Mouse (Mus musculus) neural tube, embryonic 13.5 days (tissue): ENCODE results near the gene Mif4gd. TPM values are rescaled to one million over a fixed set of nuclear protein-coding genes. Genes with fewer than 3 reads are reported as not detected.

ENCODE experiments used
- ATAC-seq: fragments of 200-750 bp; cut with Nextera tagmentation; 2 replicates; pipeline ENCODE4 v1.8.0; 2017; ENCODE audit warnings: low read depth, mild to moderate bottlenecking, moderate TSS enrichment, moderate library complexity
- H3K27ac ChIP-seq: fragments of 300-500 bp; sonication (generic); replicated peaks from 2 replicates; pipeline ENCODE4 v1.5.1; 2015; ENCODE audit warnings: moderate library complexity, mild to moderate bottlenecking, inconsistent platforms
- H3K27me3 ChIP-seq: fragments of 300-500 bp; sonication (generic); 2 replicates; pipeline ENCODE4 v1.6.1; 2015; ENCODE audit warnings: mild to moderate bottlenecking, inconsistent platforms
- H3K36me3 ChIP-seq: fragments of 300-500 bp; sonication (generic); 2 replicates; pipeline ENCODE4 v1.6.1; 2015; ENCODE audit warnings: mild to moderate bottlenecking, inconsistent platforms
- H3K4me1 ChIP-seq: fragments of 300-500 bp; sonication (generic); replicated peaks from 2 replicates; pipeline ENCODE4 v1.6.1; 2015; ENCODE audit warnings: inconsistent platforms
- H3K4me2 ChIP-seq: fragments of 300-500 bp; sonication (generic); 2 replicates; pipeline ENCODE4 v1.6.1; 2015; ENCODE audit warnings: inconsistent platforms, mild to moderate bottlenecking, moderate library complexity
- H3K4me3 ChIP-seq: fragments of 300-500 bp; sonication (generic); 2 replicates; pipeline ENCODE4 v1.5.1; 2015; ENCODE audit warnings: mild to moderate bottlenecking, inconsistent platforms
- H3K9ac ChIP-seq: fragments of 300-500 bp; sonication (generic); 2 replicates; pipeline ENCODE4 v1.6.1; 2015; ENCODE audit warnings: moderate library complexity, mild to moderate bottlenecking, inconsistent platforms
- H3K9me3 ChIP-seq: fragments of 300-500 bp; sonication (generic); 2 replicates; pipeline ENCODE4 v1.6.1; 2016; ENCODE audit warnings: inconsistent platforms
- WGBS: fragments of 180-500 bp; shearing (Covaris S2); methylation state at CpG from one replicate; pipeline ENCODE4 v1.1.7; 2015; 5-methylcytosine and 5-hydroxymethylcytosine counted together
- polyA plus RNA-seq: library from polyadenylated mRNA; unstranded; fragments of >200 nt; fragmentation: Nextera tagmentation; extraction: Ambion mirVana; gene quantifications from 2 replicates; pipeline ENCODE4 v1.2.1, GENCODE M21; 2015

Gene Mif4gd
- polyA plus RNA-seq, 1 experiment from 2014 or later = 12.0 TPM

DNA sequence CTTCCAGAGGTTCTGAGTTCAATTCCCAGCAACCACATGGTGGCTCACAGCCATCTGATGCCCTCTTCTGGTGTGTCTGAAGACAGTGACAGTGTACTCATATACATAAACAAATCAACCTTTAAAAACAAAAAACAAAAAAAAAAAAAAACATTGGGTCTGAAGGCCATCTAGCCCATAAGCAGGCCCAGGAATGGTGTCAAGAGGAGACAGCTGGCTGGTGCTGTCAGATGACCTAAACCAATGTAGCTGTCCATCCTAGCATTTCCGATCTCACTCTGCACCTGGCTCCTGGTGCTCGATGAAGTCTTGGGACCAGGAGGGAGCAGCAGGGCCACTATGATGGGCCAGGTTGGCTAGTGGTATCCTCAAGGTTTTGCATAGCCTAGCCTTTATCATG is 29.9 kb upstream of the Mif4gd start:
- Histone ChIP-seq H3K27me3 (no peaks in the 10 kb centered on the region), H3K36me3 (peaks cover 39% of the 10 kb centered on the region), H3K9me3 (no peaks in the 10 kb centered on the region), H3K4me3 (no peak overlapping the region), H3K4me1 (no peaks in the 10 kb centered on the region), H3K27ac (no peak overlapping the region), H3K4me2 (no peak overlapping the region), H3K9ac (no peak overlapping the region)
- no peak for ATAC-seq
- WGBS = 92% methylated on average over 2 of the region's 2 CpGs

DNA sequence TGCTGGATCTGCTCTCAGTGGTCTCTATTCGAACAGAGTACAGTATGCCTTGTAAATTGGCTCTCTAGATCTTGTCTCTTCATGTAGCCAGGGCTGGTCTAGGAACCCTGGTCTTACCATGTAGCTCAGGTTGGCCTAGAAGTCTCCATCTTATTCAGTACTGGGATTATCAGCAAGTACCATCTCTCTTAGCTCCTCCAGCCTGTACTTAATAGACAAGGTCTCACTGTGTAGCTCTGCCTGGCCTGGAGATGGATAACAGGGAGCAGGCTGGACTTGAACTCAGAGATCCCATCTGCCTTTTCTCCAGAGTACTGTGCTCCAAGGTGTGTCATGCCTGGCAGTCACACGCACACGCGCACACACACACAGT is 28.9 kb upstream of the Mif4gd start:
- Histone ChIP-seq H3K4me1 (no peaks in the 10 kb centered on the region), H3K27ac (no peak overlapping the region)
- 87% methylated on average over 4 of the region's 4 CpGs for WGBS

DNA sequence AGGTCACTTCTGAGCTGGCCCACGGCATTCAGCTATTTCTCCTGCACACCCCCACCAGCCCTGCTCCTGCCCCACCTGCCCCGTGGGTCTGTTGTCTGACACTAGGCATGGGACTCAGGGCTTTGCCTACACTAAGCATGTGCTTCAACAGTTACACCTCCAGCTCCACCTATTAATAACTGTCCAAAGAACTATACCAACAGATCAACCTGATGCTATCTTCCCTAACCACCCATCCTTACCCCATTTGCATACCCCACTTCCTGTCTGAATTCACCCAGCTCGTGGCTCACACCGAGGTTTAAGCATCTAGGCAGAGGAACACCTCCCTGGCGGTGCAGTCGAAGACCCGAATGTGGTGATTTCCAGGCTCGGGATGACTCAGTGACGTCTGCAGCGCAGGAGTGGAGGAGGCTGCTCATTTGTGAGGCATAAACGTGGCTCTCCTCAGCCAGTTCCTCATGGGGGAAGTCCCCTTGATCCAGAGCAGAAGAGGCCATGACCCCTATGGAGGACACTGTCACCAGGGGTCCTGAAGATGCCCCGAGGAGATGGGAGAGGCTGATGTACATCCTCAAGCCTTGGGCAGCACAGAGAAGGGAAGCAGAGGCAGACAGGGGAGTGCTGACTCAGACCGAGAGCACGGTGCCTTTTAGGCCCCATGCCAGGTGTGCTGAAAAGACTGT is 28.4 kb upstream of the Mif4gd start:
- ATAC-seq = no peak
- 56% methylated on average over 14 of the region's 14 CpGs for WGBS
- H3K9me3 ChIP-seq = no peaks in the 10 kb centered on the region

More for the DNA sequence above, 28.9 kb upstream of the Mif4gd start:
- H3K36me3 ChIP-seq = peaks cover 35% of the 10 kb centered on the region
- no peak overlapping the region for H3K4me3 ChIP-seq
- H3K4me2 ChIP-seq = no peak overlapping the region
- H3K27me3 ChIP-seq = no peaks in the 10 kb centered on the region
- no peak for ATAC-seq
- H3K9ac ChIP-seq = no peak overlapping the region
- no peaks in the 10 kb centered on the region for H3K9me3 ChIP-seq

DNA sequence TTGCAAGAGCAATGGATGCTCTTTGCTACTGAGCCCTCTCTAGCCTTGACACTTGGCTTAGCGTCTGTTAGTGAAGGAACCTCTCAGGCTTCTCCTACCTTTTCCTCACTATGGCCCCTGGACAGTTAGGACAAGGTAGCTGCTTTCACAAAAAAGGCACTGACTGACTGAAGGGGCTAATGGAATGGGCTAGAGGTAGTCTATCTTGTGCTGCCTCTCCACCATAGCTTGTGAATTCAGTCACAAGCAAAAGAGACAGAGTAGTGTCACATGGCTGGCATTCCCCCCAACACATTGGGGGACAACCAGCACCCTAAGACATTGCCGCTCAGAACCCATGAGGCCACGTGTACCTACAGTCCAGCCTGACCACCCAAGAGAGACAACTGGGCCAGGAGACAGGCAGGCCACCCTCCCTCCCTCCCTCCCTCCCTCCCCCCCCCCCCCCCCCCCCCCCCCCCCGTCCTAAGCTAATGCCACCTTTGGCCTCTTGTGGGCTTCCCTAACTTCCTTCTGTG is 27.6 kb upstream of the Mif4gd start:
- H3K4me3 ChIP-seq = no peak overlapping the region
- H3K9me3 ChIP-seq = no peaks in the 10 kb centered on the region
- H3K4me1 ChIP-seq = no peaks in the 10 kb centered on the region
- no peaks in the 10 kb centered on the region for H3K27me3 ChIP-seq
- H3K4me2 ChIP-seq = no peak overlapping the region
- WGBS = 88% methylated on average over 3 of the region's 4 CpGs
- H3K27ac ChIP-seq = no peak overlapping the region
- no peak for ATAC-seq
- peaks cover 24% of the 10 kb centered on the region for H3K36me3 ChIP-seq
- no peak overlapping the region for H3K9ac ChIP-seq

More for the DNA sequence above, 28.4 kb upstream of the Mif4gd start:
- Histone ChIP-seq H3K36me3 (peaks cover 31% of the 10 kb centered on the region), H3K4me1 (no peaks in the 10 kb centered on the region), H3K4me3 (no peak overlapping the region), H3K4me2 (no peak overlapping the region), H3K27me3 (no peaks in the 10 kb centered on the region), H3K9ac (no peak overlapping the region), H3K27ac (no peak overlapping the region)

DNA sequence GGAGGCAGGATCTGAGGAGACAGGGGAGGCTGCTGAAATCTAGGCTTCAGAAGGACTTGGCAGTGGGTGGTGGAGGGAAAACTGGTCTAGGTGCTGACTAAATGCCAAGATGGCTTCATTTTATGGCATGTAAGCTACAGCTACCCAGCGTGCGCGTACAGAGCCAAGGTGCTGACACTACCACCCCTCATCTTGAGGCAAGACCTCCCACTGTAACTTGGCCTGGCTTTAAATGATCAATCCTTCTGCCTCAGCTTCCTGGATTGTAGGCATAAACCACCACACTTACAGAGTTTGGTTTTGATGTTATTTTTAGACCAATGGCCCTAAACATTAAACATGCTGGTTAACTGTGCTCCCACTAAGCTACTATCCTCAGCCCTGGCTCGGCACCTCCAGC is 26.8 kb upstream of the Mif4gd start:
- Histone ChIP-seq H3K4me3 (no peak overlapping the region), H3K4me2 (no peak overlapping the region), H3K27me3 (no peaks in the 10 kb centered on the region), H3K9ac (no peak overlapping the region), H3K36me3 (peaks cover 16% of the 10 kb centered on the region), H3K9me3 (no peaks in the 10 kb centered on the region), H3K4me1 (no peaks in the 10 kb centered on the region), H3K27ac (no peak overlapping the region)
- 89% methylated on average over 4 of the region's 4 CpGs for WGBS
- ATAC-seq = no peak

DNA sequence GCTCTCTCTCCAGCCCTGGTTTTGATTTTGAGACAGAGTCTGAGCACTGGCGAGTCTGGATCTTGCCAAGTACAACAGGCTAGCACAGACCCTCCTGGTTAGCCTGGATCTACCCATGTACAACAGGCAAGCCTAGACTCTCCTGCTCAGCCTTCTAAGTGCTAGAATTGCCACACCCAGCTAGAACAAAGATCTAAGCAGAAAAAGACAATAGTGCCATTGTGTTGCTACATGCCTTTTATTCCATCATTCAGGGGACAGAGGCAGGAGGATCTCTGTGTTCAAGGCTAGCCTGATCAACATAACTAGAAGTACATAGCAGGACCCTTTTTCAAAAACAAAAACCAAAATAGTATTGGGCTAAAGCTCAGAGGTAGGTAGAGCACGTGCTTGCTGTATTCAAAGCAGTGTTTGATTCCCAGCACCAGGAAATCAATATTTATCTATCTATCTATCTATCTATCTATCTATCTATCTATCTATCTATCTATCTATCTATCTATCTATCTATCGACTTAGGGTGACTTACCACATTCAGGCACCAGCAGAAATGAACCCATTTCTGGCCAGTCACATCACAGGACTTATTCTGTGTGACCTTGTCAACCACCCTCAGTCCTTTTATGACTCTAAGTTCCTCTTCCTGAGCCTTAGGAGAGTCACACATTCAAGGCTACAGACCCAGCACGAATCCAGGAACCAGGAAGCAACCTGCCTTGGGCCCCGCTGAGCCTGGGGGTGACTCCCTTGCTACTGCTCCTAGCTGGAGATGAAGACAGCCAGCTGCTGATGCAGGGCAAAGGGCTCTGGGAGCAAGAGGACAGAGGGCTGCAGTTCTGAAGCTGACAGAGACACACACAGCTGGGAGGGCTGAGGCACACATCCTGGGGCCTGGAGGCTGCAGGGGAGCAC is 26.0 kb upstream of the Mif4gd start:
- no peak for ATAC-seq
- H3K9ac ChIP-seq = no peak overlapping the region
- no peaks in the 10 kb centered on the region for H3K4me1 ChIP-seq
- H3K4me3 ChIP-seq = no peak overlapping the region
- no peaks in the 10 kb centered on the region for H3K9me3 ChIP-seq
- H3K4me2 ChIP-seq = no peak overlapping the region
- no peaks in the 10 kb centered on the region for H3K27me3 ChIP-seq
- H3K27ac ChIP-seq = no peak overlapping the region
- H3K36me3 ChIP-seq = peaks cover 11% of the 10 kb centered on the region
- WGBS = 83% methylated on average over 5 of the region's 5 CpGs

DNA sequence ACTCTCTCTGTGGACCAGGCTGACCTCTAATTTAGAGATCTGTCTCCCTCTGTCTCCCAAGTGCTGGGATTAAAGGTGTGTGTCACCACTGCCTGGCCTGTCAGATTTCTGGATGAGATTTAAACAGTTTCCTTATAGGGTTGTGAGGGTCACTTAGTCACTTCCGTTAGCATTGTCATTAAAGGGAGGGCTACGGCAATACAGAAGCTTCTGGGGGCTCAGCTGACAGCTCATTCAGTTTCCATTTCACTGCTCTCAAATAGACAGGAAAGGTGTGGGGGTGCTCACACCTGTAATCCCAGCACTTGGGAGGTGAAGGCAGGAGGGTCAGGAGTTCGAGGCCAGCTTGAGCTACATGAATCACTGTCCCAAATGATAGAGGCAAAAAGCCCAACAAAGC is 24.2 kb upstream of the Mif4gd start:
- Histone ChIP-seq H3K36me3 (no peaks in the 10 kb centered on the region), H3K4me3 (no peak overlapping the region), H3K4me1 (no peaks in the 10 kb centered on the region), H3K4me2 (no peak overlapping the region), H3K27me3 (no peaks in the 10 kb centered on the region), H3K27ac (no peak overlapping the region), H3K9me3 (no peaks in the 10 kb centered on the region), H3K9ac (no peak overlapping the region)
- WGBS = 81% methylated on average over 3 of the region's 3 CpGs
- ATAC-seq = no peak

DNA sequence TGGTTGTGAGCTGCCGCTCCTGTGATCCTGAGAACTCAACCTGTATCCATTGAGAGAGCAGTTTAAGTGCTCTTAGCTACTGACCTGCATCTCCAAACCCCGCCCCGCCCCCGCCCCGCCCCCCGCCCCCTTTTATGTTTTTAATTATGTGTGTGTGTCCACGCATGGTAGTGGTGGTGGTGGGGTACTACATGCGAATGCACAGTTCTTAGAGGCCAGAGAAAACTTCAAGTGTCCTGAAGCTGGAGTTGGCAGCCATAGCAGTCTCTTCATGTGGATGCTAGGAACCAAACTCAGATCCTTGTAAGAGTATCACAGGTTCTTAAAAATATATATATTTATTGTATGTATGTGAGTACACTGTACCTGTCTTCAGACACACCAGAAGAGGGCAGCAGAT is 22.7 kb upstream of the Mif4gd start:
- H3K27ac ChIP-seq = no peak overlapping the region
- ATAC-seq = no peak
- H3K4me2 ChIP-seq = no peak overlapping the region
- 67% methylated on average over 8 of the region's 8 CpGs for WGBS
- H3K4me3 ChIP-seq = no peak overlapping the region
- no peaks in the 10 kb centered on the region for H3K4me1 ChIP-seq
- no peaks in the 10 kb centered on the region for H3K27me3 ChIP-seq
- H3K9ac ChIP-seq = no peak overlapping the region
- no peaks in the 10 kb centered on the region for H3K9me3 ChIP-seq
- H3K36me3 ChIP-seq = no peaks in the 10 kb centered on the region

DNA sequence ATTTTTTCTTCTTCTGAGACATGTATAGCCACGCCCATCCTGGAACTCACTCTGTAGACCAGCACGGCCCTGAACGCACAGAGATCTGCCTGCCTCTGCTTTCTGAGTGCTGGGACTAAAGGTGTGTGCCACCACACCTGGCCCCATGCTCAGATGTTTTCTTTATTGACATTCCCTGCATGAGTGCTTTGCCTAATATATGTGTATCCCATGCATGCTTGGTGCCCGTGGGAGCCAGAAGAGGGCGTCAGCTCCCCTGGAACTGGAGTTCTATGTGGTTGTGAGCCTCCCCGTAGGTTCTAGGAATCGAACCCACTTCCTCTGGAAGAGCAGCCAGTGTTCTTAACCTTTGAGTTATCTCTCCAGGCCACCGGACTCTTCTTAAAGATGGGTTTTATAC is 22.3 kb upstream of the Mif4gd start:
- H3K4me2 ChIP-seq = no peak overlapping the region
- H3K36me3 ChIP-seq = no peaks in the 10 kb centered on the region
- H3K27me3 ChIP-seq = no peaks in the 10 kb centered on the region
- no peak overlapping the region for H3K4me3 ChIP-seq
- no peak for ATAC-seq
- H3K9me3 ChIP-seq = no peaks in the 10 kb centered on the region
- WGBS = 88% methylated on average over 8 of the region's 8 CpGs
- H3K4me1 ChIP-seq = no peaks in the 10 kb centered on the region
- H3K27ac ChIP-seq = no peak overlapping the region
- H3K9ac ChIP-seq = no peak overlapping the region

DNA sequence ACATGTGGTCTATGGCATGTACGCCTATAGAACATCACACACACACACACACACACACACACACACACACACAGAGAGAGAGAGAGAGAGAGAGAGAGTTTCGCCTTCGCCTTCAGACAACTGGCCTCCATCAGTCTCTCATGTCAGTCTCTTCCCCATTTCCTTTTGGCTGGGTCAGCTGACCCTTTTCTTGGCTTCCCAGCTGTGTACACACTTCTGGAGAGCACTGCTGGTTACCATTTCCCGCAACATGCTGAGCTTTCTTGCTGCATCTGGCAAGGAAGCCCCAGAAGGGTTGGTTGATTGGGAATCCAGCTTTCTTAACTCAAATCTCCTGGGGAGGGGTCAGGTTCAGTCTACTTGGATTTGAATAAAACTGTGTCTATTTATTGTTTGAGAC is 21.3 kb upstream of the Mif4gd start:
- WGBS = 67% methylated on average over 3 of the region's 4 CpGs
- Histone ChIP-seq H3K4me3 (no peak overlapping the region), H3K4me1 (no peaks in the 10 kb centered on the region), H3K27ac (no peak overlapping the region), H3K36me3 (no peaks in the 10 kb centered on the region), H3K4me2 (no peak overlapping the region), H3K9me3 (no peaks in the 10 kb centered on the region), H3K27me3 (no peaks in the 10 kb centered on the region), H3K9ac (no peak overlapping the region)
- no peak for ATAC-seq

DNA sequence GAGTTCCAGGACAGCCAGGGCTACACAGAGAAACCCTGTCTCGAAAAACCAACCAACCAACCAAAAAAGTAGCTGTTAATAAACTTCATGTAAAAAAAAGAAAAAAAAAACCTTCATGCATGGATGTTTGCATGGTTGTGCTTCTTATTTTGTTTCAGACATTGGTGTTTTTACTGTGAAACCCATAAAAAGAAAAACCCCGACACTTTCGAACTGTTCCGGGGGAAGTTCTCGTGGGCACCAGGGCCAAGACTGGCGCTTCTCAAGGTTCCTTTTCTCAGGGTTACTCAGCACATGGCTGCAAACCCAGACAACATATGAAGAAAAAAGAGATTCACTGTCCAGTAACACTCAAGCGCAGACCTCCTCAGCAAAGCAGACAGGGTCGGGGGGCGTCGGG is 20.1 kb upstream of the Mif4gd start:
- Histone ChIP-seq H3K4me3 (no peak overlapping the region), H3K9ac (no peak overlapping the region), H3K9me3 (no peaks in the 10 kb centered on the region), H3K4me1 (0 out of 2 replicates have a peak, but pooled peaks cover 4% of the 10 kb centered on the region), H3K4me2 (no peak overlapping the region), H3K27ac (no peak overlapping the region), H3K27me3 (no peaks in the 10 kb centered on the region), H3K36me3 (no peaks in the 10 kb centered on the region)
- no peak for ATAC-seq
- WGBS = 88% methylated on average over 10 of the region's 10 CpGs

DNA sequence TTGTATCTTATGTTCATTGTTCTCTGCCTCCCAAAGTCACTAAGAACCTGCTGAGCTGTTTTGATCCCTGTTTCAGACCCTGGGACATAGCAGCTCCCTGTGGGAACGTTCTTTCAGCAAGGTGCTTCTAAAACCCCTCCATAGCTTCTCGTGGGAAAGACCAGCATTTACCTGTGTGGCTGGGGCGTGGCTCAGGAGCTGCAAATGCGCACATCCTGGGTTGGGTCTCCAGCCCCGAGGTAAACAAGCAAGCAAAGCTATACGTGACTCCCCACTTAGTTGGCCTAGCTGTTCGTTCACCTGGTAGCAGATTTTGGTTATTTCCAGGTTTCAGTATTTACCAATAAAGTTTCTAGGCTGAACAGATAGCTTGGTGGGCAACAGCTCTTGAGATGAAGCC is 19.5 kb upstream of the Mif4gd start:
- Histone ChIP-seq H3K27ac (no peak overlapping the region), H3K9ac (no peak overlapping the region), H3K27me3 (no peaks in the 10 kb centered on the region), H3K9me3 (no peaks in the 10 kb centered on the region), H3K36me3 (no peaks in the 10 kb centered on the region), H3K4me1 (peaks cover 9% of the 10 kb centered on the region), H3K4me3 (no peak overlapping the region), H3K4me2 (no peak overlapping the region)
- no peak for ATAC-seq
- 83% methylated on average over 7 of the region's 7 CpGs for WGBS
